Mouse (Mus musculus) cortical plate, adult 2 months (tissue): Measurements from ENCODE around the gene Lce3a. TPM values are rescaled to one million over a fixed set of nuclear protein-coding genes. Genes with fewer than 3 reads are reported as not detected.

Source experiments
- H3K27ac ChIP-seq: fragments of 200-500 bp; 2 replicates; pipeline ENCODE4 v1.5.1; 2012; ENCODE audit warnings: low read length, control low read depth, inconsistent platforms; ENCODE audit not compliant: insufficient read depth
- H3K4me1 ChIP-seq: fragments of 200-500 bp; 2 replicates; pipeline ENCODE4 v1.6.1; 2011; ENCODE audit warnings: low read length; ENCODE audit not compliant: control insufficient read depth, insufficient read depth
- H3K4me3 ChIP-seq: fragments of 200-500 bp; 2 replicates; pipeline ENCODE4 v1.5.1; 2011; ENCODE audit warnings: mild to moderate bottlenecking, low read length, control low read depth; ENCODE audit not compliant: insufficient read depth
- CTCF ChIP-seq: fragments of 200-500 bp; IDR thresholded peaks from 2 replicates; pipeline ENCODE4 v1.5.1; 2011; ENCODE audit warnings: mild to moderate bottlenecking, control low read depth, low read length; ENCODE audit not compliant: insufficient read depth; ENCODE audit errors: extremely low read depth
- POLR2A ChIP-seq: fragments of 200-500 bp; IDR thresholded peaks from 2 replicates; pipeline ENCODE4 v1.6.1; 2011; ENCODE audit warnings: mild to moderate bottlenecking, low read length, control low read depth; ENCODE audit not compliant: insufficient read depth; ENCODE audit errors: extremely low read depth
- polyA plus RNA-seq: library from polyadenylated mRNA; depleted of rRNA; stranded (reverse); fragments of >200 nt; gene quantifications from 2 replicates; pipeline ENCODE4 v1.2.3, GENCODE M21; 2012; rRNA removed

The Lce3a gene
- polyA plus RNA-seq: not detected in 2 replicates

GRCm38 (mm10) chr3:92926130-92926529 is at the start of gene Lce3a:
Gene Lce3a (minus strand): TSS chr3:92926230.
- Histone ChIP-seq H3K4me3 (no peak within 1 kb of the TSS), H3K4me1 (no peaks in the 10 kb centered on the region), H3K27ac (no peak within 1 kb of the TSS)
- TF ChIP-seq CTCF (no peak), POLR2A (no peak)

- H3K4me3 ChIP-seq: no peak within 1 kb of the TSS
- H3K4me1 ChIP-seq: no peaks in the 10 kb centered on the region
- no peak within 1 kb of the TSS for H3K27ac ChIP-seq
- no peak for TF ChIP-seq CTCF
- no peak for TF ChIP-seq POLR2A
Observed at GRCm38 (mm10) chr3:92966761-92967160, 40.7 kb upstream of the Lce3a start, which contains the start of gene Lce3e. Gene Lce3e (plus strand): TSS chr3:92967061.

- Histone ChIP-seq H3K4me1 (no peaks in the 10 kb centered on the region), H3K27ac (no peak within 1 kb of the TSS), H3K4me3 (no peak within 1 kb of the TSS)
- TF ChIP-seq POLR2A (no peak), CTCF (no peak)
Observed at GRCm38 (mm10) chr3:92957090-92957489, 31.1 kb upstream of the Lce3a start, which contains the start of gene Lce3d. Gene Lce3d (plus strand): TSS chr3:92957390.

- Histone ChIP-seq H3K27ac (no peak within 1 kb of the TSS), H3K4me1 (no peaks in the 10 kb centered on the region), H3K4me3 (no peak within 1 kb of the TSS)
- no peak for TF ChIP-seq CTCF
- TF ChIP-seq POLR2A: no peak
Observed at GRCm38 (mm10) chr3:92944186-92944585, 18.2 kb upstream of the Lce3a start, which contains the start of gene Lce3c. Gene Lce3c (plus strand): TSS chr3:92944486.

- no peak for TF ChIP-seq CTCF
Observed at GRCm38 (mm10) chr3:92932679-92933078, 6.6 kb upstream of the Lce3a start, which contains the start of gene Lce3b. Gene Lce3b (plus strand): TSS chr3:92932979.

GRCm38 (mm10) chr3:92920364-92920763 is 5.7 kb downstream of the Lce3a start:
- no peak overlapping the region for H3K27ac ChIP-seq
- no peak overlapping the region for H3K4me3 ChIP-seq
- TF ChIP-seq CTCF: peak; percentile 53; the same call in 1 of the 2 replicates
- no peak for TF ChIP-seq POLR2A

More at GRCm38 (mm10) chr3:92932679-92933078, 6.6 kb upstream of the Lce3a start, which contains the start of gene Lce3b:
- no peak within 1 kb of the TSS for H3K27ac ChIP-seq
- no peak within 1 kb of the TSS for H3K4me3 ChIP-seq
- no peaks in the 10 kb centered on the region for H3K4me1 ChIP-seq

GRCm38 (mm10) chr3:92907571-92907970 is 18.5 kb downstream of the Lce3a start:
- H3K27ac ChIP-seq: no peak overlapping the region
- no peaks in the 10 kb centered on the region for H3K4me1 ChIP-seq
- TF ChIP-seq POLR2A (no peak), CTCF (peak; percentile 58)
- H3K4me3 ChIP-seq: no peak overlapping the region

More at GRCm38 (mm10) chr3:92920364-92920763, 5.7 kb downstream of the Lce3a start:
- no peaks in the 10 kb centered on the region for H3K4me1 ChIP-seq

GRCm38 (mm10) chr3:92905182-92905581 is 20.8 kb downstream of the Lce3a start:
- no peak overlapping the region for H3K27ac ChIP-seq
- TF ChIP-seq CTCF: no peak
- TF ChIP-seq POLR2A: no peak
- H3K4me1 ChIP-seq: no peaks in the 10 kb centered on the region
- no peak overlapping the region for H3K4me3 ChIP-seq

- TF ChIP-seq CTCF (peak; percentile 27; the same call in 1 of the 2 replicates), POLR2A (no peak)
- no peak overlapping the region for H3K4me3 ChIP-seq
Observed at GRCm38 (mm10) chr3:92903640-92904039, 22.4 kb downstream of the Lce3a start.

GRCm38 (mm10) chr3:92902992-92903391 is 23.0 kb downstream of the Lce3a start:
- Histone ChIP-seq H3K4me3 (no peak overlapping the region), H3K4me1 (no peaks in the 10 kb centered on the region), H3K27ac (no peak overlapping the region)
- TF ChIP-seq CTCF (peak; percentile 55), POLR2A (no peak)

More at GRCm38 (mm10) chr3:92903640-92904039, 22.4 kb downstream of the Lce3a start:
- H3K27ac ChIP-seq: no peak overlapping the region
- H3K4me1 ChIP-seq: no peaks in the 10 kb centered on the region
